Mouse (Mus musculus) stomach, embryonic 14.5 days (tissue): ENCODE measurements around the gene Usp48. TPM values are rescaled to one million over a fixed set of nuclear protein-coding genes. Genes with fewer than 3 reads are reported as not detected.
A peak's percentile ranks its signal among the peaks of the same experiment; 100 is the strongest.

Experiments
- ATAC-seq: fragments of 200-750 bp; cut with Nextera tagmentation; 2 replicates; pipeline ENCODE4 v1.8.0; 2017; ENCODE audit warnings: low read depth, moderate TSS enrichment; ENCODE audit not compliant: insufficient number of reproducible peaks, insufficient read depth, low FRiP score
- H3K27ac ChIP-seq: fragments of 300-500 bp; sonication (generic); 2 replicates; pipeline ENCODE4 v1.5.1; 2014; ENCODE audit warnings: mild to moderate bottlenecking, low read length, moderate library complexity, mixed read lengths
- H3K27me3 ChIP-seq: fragments of 300-500 bp; sonication (generic); 2 replicates; pipeline ENCODE4 v1.6.1; 2014; ENCODE audit warnings: low read length, control low read depth, mixed read lengths; ENCODE audit not compliant: control insufficient read depth, insufficient read depth
- H3K36me3 ChIP-seq: fragments of 300-500 bp; sonication (generic); 2 replicates; pipeline ENCODE4 v1.6.1; 2014; ENCODE audit warnings: mild to moderate bottlenecking, control low read depth, low read length, moderate library complexity, mixed read lengths; ENCODE audit not compliant: control insufficient read depth, insufficient read depth
- H3K4me1 ChIP-seq: fragments of 300-500 bp; sonication (generic); 2 replicates; pipeline ENCODE4 v1.6.1; 2014; ENCODE audit warnings: low read length, control low read depth, mixed read lengths; ENCODE audit not compliant: control insufficient read depth, insufficient read depth
- H3K4me2 ChIP-seq: fragments of 300-500 bp; sonication (generic); replicated peaks from 2 replicates; pipeline ENCODE4 v1.6.1; 2014; ENCODE audit warnings: low read depth, low read length, control low read depth
- H3K4me3 ChIP-seq: fragments of 300-500 bp; sonication (generic); 2 replicates; pipeline ENCODE4 v1.5.1; 2014; ENCODE audit warnings: low read depth, low read length, control low read depth
- H3K9ac ChIP-seq: fragments of 300-500 bp; sonication (generic); replicated peaks from 2 replicates; pipeline ENCODE4 v1.6.1; 2014; ENCODE audit warnings: low read depth, mild to moderate bottlenecking, control low read depth, low read length, moderate library complexity, mixed read lengths
- H3K9me3 ChIP-seq: fragments of 300-500 bp; sonication (generic); 2 replicates; pipeline ENCODE4 v1.6.1; 2016; ENCODE audit warnings: low read depth, low read length, control low read depth; ENCODE audit not compliant: control insufficient read depth
- WGBS: fragments of 180-500 bp; shearing (Covaris S2); extraction: QIAGEN DNeasy Blood & Tissue Kit; methylation state at CpG from one replicate; pipeline ENCODE4 v1.1.7; 2014; 5-methylcytosine and 5-hydroxymethylcytosine counted together
- polyA plus RNA-seq: library from polyadenylated mRNA; unstranded; fragments of >200 nt; fragmentation: Nextera tagmentation; extraction: Ambion mirVana; gene quantifications from 2 replicates; pipeline ENCODE4 v1.2.1, GENCODE M21; 2014

Gene Usp48
- polyA plus RNA-seq, 1 experiment from 2014 or later: 83.9 TPM

DNA sequence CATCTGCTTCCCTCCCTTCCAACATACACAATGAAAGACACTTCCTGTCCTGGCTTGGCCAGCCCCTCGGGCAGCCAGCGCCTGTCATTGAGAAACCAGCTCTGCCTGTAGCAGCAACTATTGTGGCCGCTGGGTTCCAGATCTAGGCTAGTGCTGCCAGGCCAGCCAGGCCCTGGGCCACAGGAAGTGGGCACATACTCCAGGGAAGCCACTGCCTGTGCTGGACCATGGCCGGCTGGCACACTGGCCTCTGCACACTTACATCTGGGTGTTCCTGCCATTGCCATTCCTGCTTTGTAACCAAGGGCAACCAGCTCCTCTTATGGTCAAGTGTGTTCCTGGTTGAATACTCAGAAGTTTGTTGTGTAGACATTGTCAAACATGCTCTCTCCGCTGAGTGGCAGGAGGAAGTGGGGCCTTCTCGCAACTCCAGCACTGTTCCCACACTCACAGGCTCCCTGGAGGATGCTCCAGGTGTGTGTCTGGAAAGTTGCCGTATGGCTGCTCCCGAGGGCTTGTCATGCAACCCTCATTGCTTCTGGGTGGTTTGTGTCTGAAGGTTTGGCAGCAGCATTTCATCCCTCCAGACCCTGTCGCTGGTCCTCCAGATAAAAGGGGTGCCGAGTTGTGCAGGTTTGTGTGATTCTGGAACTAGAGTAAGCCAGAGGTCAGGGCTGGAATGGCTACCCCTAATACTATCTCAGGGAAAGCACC lies 67.0 kb downstream of the Usp48 start:
- Histone ChIP-seq H3K27ac (no peak overlapping the region), H3K9ac (no peak overlapping the region), H3K4me2 (no peak overlapping the region), H3K27me3 (no peaks in the 10 kb centered on the region), H3K4me1 (no peaks in the 10 kb centered on the region; the same call in 1 of the 2 replicates), H3K36me3 (peaks cover 19% of the 10 kb centered on the region), H3K4me3 (no peak overlapping the region), H3K9me3 (no peaks in the 10 kb centered on the region)
- ATAC-seq: no peak
- 72% methylated on average over 10 of the region's 10 CpGs for WGBS

DNA sequence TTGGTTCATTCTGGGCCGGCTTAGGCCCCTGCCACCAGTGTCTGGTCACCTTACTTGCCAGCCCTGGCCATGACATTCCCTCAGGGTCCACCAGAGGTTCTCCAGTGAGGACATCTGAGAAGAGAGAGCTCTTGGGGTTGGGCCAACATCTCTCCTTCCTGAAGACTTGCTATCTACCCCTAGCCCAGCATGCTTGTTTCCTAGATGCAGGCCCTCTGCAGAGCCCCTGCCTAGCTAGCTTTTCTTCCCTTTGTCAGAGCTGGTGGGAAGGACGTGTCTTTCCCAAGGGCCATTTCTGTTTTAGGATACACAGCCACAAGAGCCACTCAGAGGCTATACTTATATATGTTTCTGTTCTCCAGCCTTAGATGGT lies 67.5 kb downstream of the Usp48 start:
- Histone ChIP-seq H3K27me3 (no peaks in the 10 kb centered on the region), H3K4me1 (no peaks in the 10 kb centered on the region; the same call in 1 of the 2 replicates), H3K4me2 (no peak overlapping the region), H3K36me3 (peaks cover 14% of the 10 kb centered on the region), H3K27ac (no peak overlapping the region), H3K9ac (no peak overlapping the region), H3K4me3 (no peak overlapping the region), H3K9me3 (no peaks in the 10 kb centered on the region)
- no peak for ATAC-seq
- 57% methylated on average over 2 of the region's 2 CpGs for WGBS

DNA sequence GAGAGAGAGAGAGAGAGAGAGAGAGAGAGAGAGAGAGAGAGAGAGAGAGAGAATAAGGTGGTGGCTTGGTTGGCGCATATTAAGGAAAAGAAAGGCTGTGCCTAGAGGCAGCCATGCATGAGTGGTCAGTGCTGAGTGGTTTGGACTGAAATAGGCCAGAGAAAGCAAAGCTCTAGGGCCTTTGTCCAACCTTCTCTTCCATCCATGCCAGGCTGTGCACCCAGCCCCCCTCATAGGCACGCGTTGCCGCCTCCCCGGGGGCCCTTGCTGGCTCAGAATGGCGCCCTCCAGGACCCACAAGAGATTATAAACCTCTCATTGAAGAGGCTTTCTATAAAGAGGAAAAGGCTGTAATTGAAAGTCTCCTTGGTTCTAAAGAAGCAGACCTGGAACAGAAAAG lies 68.0 kb downstream of the Usp48 start:
- Histone ChIP-seq H3K4me1 (no peaks in the 10 kb centered on the region; the same call in 1 of the 2 replicates), H3K9ac (no peak overlapping the region), H3K27ac (no peak overlapping the region), H3K9me3 (no peaks in the 10 kb centered on the region), H3K4me3 (no peak overlapping the region), H3K27me3 (no peaks in the 10 kb centered on the region), H3K36me3 (peaks cover 10% of the 10 kb centered on the region), H3K4me2 (no peak overlapping the region)
- WGBS: 85% methylated on average over 6 of the region's 6 CpGs
- ATAC-seq: no peak

DNA sequence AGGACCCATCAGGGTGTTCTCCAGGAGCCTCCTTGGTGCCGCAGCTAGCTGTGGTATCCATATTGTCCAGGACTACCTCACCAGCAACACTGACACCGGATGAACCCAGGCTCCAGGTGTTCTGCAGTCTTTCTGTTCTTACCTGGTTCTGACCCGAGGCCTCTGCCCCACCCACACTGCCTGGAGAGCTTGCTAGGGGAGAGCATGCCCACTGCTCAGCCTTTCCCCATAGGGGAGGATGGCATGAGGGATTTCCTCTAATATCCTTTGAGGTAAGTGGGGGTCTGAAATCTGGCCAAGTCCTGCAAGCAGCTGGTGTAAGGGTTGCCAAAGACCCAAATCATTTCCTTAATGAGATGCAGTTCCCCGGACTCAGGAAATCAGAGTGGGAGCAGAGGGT lies 69.9 kb downstream of the Usp48 start:
- no peak overlapping the region for H3K27ac ChIP-seq
- no peak overlapping the region for H3K9ac ChIP-seq
- no peak overlapping the region for H3K4me2 ChIP-seq
- no peaks in the 10 kb centered on the region for H3K27me3 ChIP-seq
- ATAC-seq: no peak
- H3K36me3 ChIP-seq: no peaks in the 10 kb centered on the region
- no peak overlapping the region for H3K4me3 ChIP-seq
- 77% methylated on average over 4 of the region's 4 CpGs for WGBS
- no peaks in the 10 kb centered on the region for H3K9me3 ChIP-seq
- no peaks in the 10 kb centered on the region; the same call in 1 of the 2 replicates for H3K4me1 ChIP-seq

DNA sequence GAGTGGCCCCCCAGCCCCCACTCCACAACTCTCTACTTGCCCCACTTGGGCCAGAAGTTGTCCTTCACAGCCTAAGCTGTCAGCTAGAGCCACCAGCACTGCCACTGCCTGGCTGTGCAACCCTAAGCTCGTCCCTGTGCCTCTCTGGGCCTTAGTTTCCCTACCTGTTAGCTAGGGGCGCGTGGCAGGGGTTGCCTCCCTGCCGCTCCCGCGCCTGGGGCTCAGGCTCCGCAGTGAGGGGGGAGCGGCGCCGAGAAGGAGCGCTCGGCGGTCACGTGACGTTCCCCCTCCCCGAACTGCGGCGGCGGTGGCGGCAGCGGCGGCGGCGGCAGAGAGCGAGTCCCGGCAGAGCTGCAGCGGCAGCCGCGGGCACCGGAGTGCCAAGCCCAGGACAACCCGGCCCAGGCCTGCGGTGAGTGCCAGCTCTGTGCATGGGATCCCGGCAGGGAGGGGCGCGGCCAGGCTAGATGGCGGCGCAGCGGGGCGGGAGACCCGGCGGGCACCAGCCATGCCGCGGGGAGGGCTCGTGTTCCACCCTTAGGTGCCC lies 71.0 kb downstream of the Usp48 start, which contains the start of gene Rap1gap:
TSS of gene Rap1gap (plus strand) at position 294 of the 547 bp plus-strand sequence.
- no peak within 1 kb of the TSS for H3K27ac ChIP-seq
- peak; percentile 30; the same call in 1 of the 2 replicates for ATAC-seq
- H3K9ac ChIP-seq: peak within 1 kb of the TSS; percentile 34

DNA sequence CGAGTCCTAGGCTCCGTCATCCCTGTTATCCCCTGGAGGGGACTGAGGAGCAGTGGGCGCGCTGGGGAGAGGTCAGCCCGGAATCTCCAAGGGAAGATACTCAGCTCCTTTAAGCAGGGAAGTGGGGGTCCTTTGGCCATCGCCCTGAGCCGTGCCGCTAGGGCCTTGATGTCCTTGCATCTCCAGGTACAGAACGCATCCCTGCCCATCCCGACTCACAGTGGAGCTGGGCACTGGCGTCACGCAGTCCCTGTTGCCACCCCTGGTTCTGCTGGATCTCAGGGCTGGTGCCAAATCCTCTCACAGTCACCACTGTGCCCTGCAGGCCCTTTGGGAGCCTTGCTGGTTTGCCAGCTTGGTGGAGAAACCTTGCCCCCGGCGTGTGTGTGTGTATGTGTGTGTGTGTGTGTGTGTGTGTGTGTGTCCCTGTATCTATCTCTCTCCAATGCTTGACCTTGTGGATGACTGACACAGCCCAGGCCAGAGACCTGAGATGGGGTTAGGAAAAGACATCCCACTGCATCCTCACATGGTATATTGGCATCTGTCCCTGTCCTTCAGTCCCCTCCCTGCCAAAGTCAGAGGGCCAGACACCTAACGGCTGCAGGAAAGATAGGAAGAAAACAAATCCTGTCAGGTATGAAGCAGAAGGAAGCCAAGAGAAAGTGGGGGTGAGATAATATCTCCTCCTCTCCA lies 71.6 kb downstream of the Usp48 start:
- WGBS: 14% methylated on average over 15 of the region's 15 CpGs

More for the DNA sequence above, 71.0 kb downstream of the Usp48 start, which contains the start of gene Rap1gap:
- H3K4me1 ChIP-seq: no peaks in the 10 kb centered on the region; the same call in 1 of the 2 replicates
- WGBS: 2% methylated on average over 23 of the region's 44 CpGs
- peak within 1 kb of the TSS; percentile 96 for H3K4me2 ChIP-seq
- no peaks in the 10 kb centered on the region for H3K9me3 ChIP-seq
- H3K27me3 ChIP-seq: no peaks in the 10 kb centered on the region
- H3K36me3 ChIP-seq: no peaks in the 10 kb centered on the region
- H3K4me3 ChIP-seq: peak within 1 kb of the TSS; percentile 44

DNA sequence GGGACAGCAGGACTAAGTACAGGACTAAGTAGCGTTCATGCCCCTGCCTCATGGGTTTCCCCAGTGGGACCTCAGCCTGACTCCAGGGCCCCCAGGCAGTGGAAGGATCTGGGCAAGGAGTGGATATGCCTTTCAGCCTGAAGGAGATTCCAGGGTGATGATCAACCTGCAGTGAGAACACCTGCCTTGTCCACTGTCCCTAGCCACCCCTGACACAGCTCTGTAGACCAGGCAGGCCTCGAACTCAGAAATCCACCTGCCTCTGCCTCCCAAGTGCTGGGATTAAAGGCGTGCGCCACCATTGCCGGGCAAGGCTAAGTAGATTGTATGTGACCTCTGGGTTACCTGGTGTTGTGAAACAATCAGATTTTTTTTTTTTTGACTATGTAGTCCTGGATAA lies 72.2 kb downstream of the Usp48 start:
- WGBS: 85% methylated on average over 5 of the region's 5 CpGs
- Histone ChIP-seq H3K4me3 (no peak overlapping the region), H3K36me3 (no peaks in the 10 kb centered on the region), H3K4me2 (no peak overlapping the region), H3K27me3 (no peaks in the 10 kb centered on the region), H3K4me1 (no peaks in the 10 kb centered on the region; the same call in 1 of the 2 replicates), H3K9ac (no peak overlapping the region), H3K27ac (no peak overlapping the region), H3K9me3 (no peaks in the 10 kb centered on the region)
- no peak for ATAC-seq

More for the DNA sequence above, 71.6 kb downstream of the Usp48 start:
- Histone ChIP-seq H3K4me2 (peak overlapping the region; percentile 96), H3K27me3 (no peaks in the 10 kb centered on the region), H3K4me3 (peak overlapping the region; percentile 44), H3K9me3 (no peaks in the 10 kb centered on the region), H3K36me3 (no peaks in the 10 kb centered on the region), H3K4me1 (no peaks in the 10 kb centered on the region; the same call in 1 of the 2 replicates), H3K27ac (no peak overlapping the region), H3K9ac (peak overlapping the region; percentile 34; the same call in 1 of the 2 replicates)
- ATAC-seq: no peak

DNA sequence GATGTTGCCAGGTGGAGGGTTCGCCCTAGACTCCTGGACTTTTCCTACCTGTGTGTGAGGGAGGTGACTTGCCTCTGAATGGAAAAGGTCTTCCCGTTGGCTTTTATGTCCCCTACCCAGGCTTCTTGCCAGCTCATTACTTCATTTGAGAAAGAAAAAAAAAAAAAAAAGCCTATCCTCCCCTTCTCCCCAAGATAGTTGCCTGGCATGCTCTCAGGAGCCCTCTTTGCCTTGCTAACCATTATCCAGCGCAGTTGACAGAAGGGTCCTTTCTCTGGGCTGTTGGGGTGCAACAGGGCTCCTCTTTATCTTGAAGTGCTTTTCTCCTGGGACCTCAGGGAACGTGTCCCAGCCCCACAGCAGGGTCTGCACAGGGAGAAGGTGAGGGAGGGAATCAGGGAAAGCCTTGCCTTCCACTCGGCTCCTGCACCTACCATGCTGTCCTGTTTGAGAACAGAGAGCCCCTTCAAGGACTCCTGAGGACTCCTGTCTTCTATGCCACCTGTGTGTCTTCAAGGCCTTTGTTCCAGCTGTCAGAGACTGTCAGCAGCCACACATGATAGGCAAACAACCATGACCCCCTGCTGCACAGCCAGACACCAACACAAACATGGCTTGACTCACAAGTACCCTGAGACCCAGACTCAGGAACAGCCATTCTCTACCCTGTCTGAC lies 72.9 kb downstream of the Usp48 start:
- Histone ChIP-seq H3K4me2 (no peak overlapping the region), H3K27ac (no peak overlapping the region), H3K9me3 (no peaks in the 10 kb centered on the region), H3K9ac (no peak overlapping the region), H3K4me1 (no peaks in the 10 kb centered on the region; the same call in 1 of the 2 replicates), H3K27me3 (no peaks in the 10 kb centered on the region), H3K4me3 (no peak overlapping the region), H3K36me3 (no peaks in the 10 kb centered on the region)
- 67% methylated on average over 5 of the region's 5 CpGs for WGBS
- ATAC-seq: no peak
